Mouse (Mus musculus) heart, embryonic 11.5 days (tissue): ENCODE measurements around the gene Nrxn1. TPM values are rescaled to one million over a fixed set of nuclear protein-coding genes. Genes with fewer than 3 reads are reported as not detected.

Experiments used
- ATAC-seq: fragments of 200-750 bp; cut with Nextera tagmentation; replicated peaks from 2 replicates; pipeline ENCODE4 v1.8.0; 2017; ENCODE audit warnings: moderate library complexity; ENCODE audit not compliant: insufficient number of reproducible peaks, low FRiP score, low TSS enrichment
- H3K27ac ChIP-seq: fragments of 300-500 bp; sonication (generic); 2 replicates; pipeline ENCODE4 v1.5.1; 2014; ENCODE audit warnings: mild to moderate bottlenecking, low read depth, low read length
- H3K27me3 ChIP-seq: fragments of 300-500 bp; sonication (generic); 2 replicates; pipeline ENCODE4 v1.6.1; 2014; ENCODE audit warnings: mild to moderate bottlenecking, low read length, mixed read lengths; ENCODE audit not compliant: control insufficient read depth, insufficient read depth
- H3K36me3 ChIP-seq: fragments of 300-500 bp; sonication (generic); 2 replicates; pipeline ENCODE4 v1.6.1; 2014; ENCODE audit warnings: mild to moderate bottlenecking, low read length, moderate library complexity, mixed read lengths; ENCODE audit not compliant: control insufficient read depth, insufficient read depth
- H3K4me1 ChIP-seq: fragments of 300-500 bp; sonication (generic); 2 replicates; pipeline ENCODE4 v1.6.1; 2014; ENCODE audit warnings: low read length; ENCODE audit not compliant: control insufficient read depth, insufficient read depth
- H3K4me2 ChIP-seq: fragments of 300-500 bp; sonication (generic); 2 replicates; pipeline ENCODE4 v1.6.1; 2014; ENCODE audit warnings: mild to moderate bottlenecking, moderate library complexity
- H3K4me3 ChIP-seq: fragments of 300-500 bp; sonication (generic); 2 replicates; pipeline ENCODE4 v1.5.1; 2014; ENCODE audit warnings: low read depth, low read length
- H3K9ac ChIP-seq: fragments of 300-500 bp; sonication (generic); 2 replicates; pipeline ENCODE4 v1.6.1; 2014; ENCODE audit warnings: mild to moderate bottlenecking, low read depth, low read length, moderate library complexity
- H3K9me3 ChIP-seq: fragments of 300-500 bp; sonication (generic); replicated peaks from 2 replicates; pipeline ENCODE4 v1.6.1; 2016; ENCODE audit warnings: low read length; ENCODE audit not compliant: control insufficient read depth
- WGBS: fragments of 180-500 bp; shearing (Covaris S2); extraction: QIAGEN DNeasy Blood & Tissue Kit; methylation state at CpG from one replicate; pipeline ENCODE4 v1.1.7; 2014; ENCODE audit not compliant: insufficient replicate concordance; 5-methylcytosine and 5-hydroxymethylcytosine counted together
- polyA plus RNA-seq: library from polyadenylated mRNA; unstranded; fragments of >200 nt; fragmentation: Nextera tagmentation; extraction: Ambion mirVana; gene quantifications from 2 replicates; pipeline ENCODE4 v1.2.1, GENCODE M21; 2014

The Nrxn1 gene
- polyA plus RNA-seq, 1 experiment from 2014 or later = 2.1 TPM

DNA sequence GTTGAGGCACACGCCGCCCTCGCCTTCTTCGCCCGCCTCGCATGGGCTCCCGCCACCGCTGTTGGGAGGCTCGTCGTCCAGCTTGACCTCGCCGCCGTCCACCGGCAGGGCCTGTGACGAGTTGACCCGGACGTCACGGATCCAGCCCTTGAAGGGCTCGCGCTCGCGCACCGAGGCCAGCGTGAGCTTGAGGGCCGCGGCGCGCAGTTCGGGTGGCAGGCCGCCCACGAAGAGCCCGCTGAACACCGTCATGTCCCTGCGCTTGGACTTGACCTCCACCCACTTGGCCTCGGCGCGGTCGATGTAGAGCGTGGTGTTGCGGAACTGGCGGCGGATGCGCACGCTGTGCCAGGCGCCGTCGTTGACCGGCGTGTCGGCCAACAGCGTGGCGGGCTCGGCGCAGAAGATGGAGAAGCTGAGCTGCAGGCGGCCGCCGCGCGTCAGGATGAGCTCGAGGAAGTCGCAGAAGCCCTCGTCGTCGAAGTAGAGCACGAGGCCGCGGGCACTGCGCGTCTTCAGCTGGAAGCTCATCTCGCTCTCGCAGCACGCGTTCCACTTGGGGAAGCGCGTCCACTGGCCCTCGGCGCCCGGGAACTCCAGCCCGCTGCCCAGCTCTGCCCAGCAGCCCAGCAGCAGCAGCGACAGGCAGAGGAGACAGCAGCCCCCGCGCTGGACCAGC lies 4.7 kb downstream of the Nrxn1 start:
- Histone ChIP-seq H3K9me3 (peaks cover 9% of the 10 kb centered on the region), H3K4me1 (no peaks in the 10 kb centered on the region)
- 49% methylated on average over 82 of the region's 82 CpGs for WGBS

DNA sequence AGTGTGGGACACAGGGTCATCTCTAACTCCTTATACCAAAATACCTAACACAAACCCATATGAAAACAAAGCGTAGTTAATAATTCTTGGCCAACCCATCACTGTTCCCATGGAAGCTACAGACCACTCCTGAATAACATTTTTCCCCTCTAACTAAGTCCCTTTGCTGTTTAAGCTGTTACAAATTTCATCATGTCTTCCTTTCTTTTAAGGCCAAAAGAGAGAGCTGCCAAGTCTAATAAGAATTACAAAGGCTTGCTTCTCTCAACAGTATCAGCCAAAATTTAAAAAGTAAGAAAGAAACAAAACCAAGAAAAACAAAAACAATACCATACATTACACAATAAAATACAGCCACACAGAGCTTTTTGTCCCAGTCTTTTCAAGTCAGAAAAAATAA lies 6.5 kb downstream of the Nrxn1 start:
- H3K4me1 ChIP-seq = no peaks in the 10 kb centered on the region
- no peak overlapping the region for H3K27ac ChIP-seq
- H3K9me3 ChIP-seq = peaks cover 9% of the 10 kb centered on the region
- H3K4me3 ChIP-seq = no peak overlapping the region
- H3K27me3 ChIP-seq = peaks cover 16% of the 10 kb centered on the region
- H3K36me3 ChIP-seq = no peaks in the 10 kb centered on the region
- ATAC-seq = no peak
- 74% methylated on average over 1 of the region's 1 CpGs for WGBS
- no peak overlapping the region for H3K9ac ChIP-seq
- no peak overlapping the region for H3K4me2 ChIP-seq

More for the DNA sequence above, 4.7 kb downstream of the Nrxn1 start:
- Histone ChIP-seq H3K9ac (no peak overlapping the region), H3K4me2 (peak overlapping the region; percentile 19; the same call in 1 of the 2 replicates), H3K27ac (no peak overlapping the region), H3K4me3 (no peak overlapping the region), H3K27me3 (peaks cover 16% of the 10 kb centered on the region), H3K36me3 (no peaks in the 10 kb centered on the region)
- ATAC-seq = no peak

DNA sequence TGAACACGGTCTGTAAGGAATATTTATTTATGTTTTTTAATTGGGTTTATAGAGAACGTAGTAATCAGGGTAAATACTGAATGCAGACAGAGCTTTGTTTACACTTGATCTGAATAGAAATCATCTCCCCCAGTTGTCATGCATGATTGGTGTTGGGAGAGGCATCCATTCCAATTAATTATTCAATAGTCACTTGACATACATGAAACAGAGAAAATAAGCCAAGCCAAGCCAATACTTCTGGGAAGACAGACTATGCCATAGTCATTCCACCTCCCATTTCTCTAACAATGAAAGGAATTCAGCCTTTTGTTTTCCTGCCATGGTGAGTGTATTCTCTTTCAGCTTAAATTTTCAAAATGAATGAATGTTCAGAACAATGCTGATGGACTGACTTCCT lies 7.5 kb downstream of the Nrxn1 start:
- Histone ChIP-seq H3K9me3 (peaks cover 9% of the 10 kb centered on the region), H3K4me2 (no peak overlapping the region), H3K36me3 (no peaks in the 10 kb centered on the region), H3K27me3 (peaks cover 16% of the 10 kb centered on the region), H3K27ac (no peak overlapping the region), H3K4me1 (no peaks in the 10 kb centered on the region), H3K4me3 (no peak overlapping the region), H3K9ac (no peak overlapping the region)
- ATAC-seq = no peak
- WGBS = 80% methylated on average over 2 of the region's 2 CpGs

DNA sequence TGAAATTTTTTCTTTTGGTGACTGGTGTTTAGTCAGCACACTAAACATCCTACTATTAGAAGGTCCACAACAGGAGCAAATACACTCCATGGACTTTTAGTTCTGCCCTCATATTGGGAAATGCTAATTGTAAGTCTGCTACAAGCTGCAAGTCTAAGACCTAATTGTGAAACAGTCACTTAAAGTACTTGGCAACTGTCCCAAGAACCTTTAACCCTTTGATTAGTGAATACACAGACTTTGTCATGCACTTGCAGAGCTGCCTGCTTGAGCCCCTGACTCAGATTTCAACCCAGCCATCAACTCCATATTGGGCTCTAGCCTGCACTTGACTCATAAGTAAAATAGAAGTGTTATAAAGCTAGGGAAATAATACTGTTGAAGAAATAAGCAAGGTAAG lies 13.8 kb downstream of the Nrxn1 start:
- H3K4me2 ChIP-seq = no peak overlapping the region

DNA sequence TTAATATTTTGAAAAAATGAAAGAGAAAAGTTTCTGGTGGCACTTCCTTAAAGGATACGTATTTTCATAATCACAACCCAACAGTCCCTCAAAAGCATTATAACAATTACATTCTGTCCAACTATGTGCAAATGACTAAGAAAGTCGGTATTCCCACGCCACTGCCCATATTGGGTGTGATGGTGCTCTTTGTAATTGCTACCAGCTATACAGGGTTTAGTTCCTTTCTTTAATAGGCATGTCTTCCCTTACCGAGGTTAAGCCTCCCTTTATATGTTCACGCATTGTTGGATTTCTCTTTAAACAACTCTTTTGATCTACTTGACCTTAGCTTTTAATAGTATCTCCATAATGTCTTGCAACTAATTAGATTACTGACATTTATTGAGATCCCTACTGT lies 18.1 kb downstream of the Nrxn1 start:
- H3K9ac ChIP-seq = no peak overlapping the region
- H3K36me3 ChIP-seq = no peaks in the 10 kb centered on the region
- ATAC-seq = no peak
- H3K4me1 ChIP-seq = no peaks in the 10 kb centered on the region
- H3K4me2 ChIP-seq = no peak overlapping the region
- 80% methylated on average over 5 of the region's 5 CpGs for WGBS
- H3K9me3 ChIP-seq = no peaks in the 10 kb centered on the region
- H3K27me3 ChIP-seq = no peaks in the 10 kb centered on the region
- H3K4me3 ChIP-seq = no peak overlapping the region
- no peak overlapping the region for H3K27ac ChIP-seq

More for the DNA sequence above, 13.8 kb downstream of the Nrxn1 start:
- Histone ChIP-seq H3K9ac (no peak overlapping the region), H3K4me1 (no peaks in the 10 kb centered on the region), H3K27me3 (no peaks in the 10 kb centered on the region), H3K4me3 (no peak overlapping the region), H3K36me3 (no peaks in the 10 kb centered on the region), H3K27ac (no peak overlapping the region), H3K9me3 (no peaks in the 10 kb centered on the region)
- no peak for ATAC-seq

DNA sequence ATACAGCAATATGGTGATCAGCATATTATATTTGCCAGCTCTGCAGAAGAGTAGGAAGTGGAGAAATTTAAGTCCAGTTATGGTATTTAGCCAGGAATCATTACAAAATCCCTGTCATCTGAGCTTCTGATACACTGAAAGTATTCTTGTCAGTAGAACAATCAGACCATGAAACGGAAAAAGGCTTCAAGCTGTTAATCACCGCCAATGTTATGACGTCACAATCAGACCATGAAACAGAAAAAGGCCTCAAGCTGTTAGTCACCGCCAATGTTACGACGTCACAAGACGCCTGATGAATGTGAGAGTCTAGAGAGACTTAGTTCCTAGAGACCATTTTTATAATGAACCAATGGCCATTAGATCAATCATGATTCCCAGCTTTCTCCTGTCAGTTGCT lies 59.4 kb downstream of the Nrxn1 start:
- no peak for ATAC-seq
- Histone ChIP-seq H3K27me3 (no peaks in the 10 kb centered on the region), H3K4me3 (no peak overlapping the region), H3K27ac (no peak overlapping the region), H3K4me1 (no peaks in the 10 kb centered on the region), H3K36me3 (no peaks in the 10 kb centered on the region), H3K9ac (no peak overlapping the region), H3K4me2 (no peak overlapping the region), H3K9me3 (no peaks in the 10 kb centered on the region)
- WGBS = 69% methylated on average over 7 of the region's 7 CpGs

DNA sequence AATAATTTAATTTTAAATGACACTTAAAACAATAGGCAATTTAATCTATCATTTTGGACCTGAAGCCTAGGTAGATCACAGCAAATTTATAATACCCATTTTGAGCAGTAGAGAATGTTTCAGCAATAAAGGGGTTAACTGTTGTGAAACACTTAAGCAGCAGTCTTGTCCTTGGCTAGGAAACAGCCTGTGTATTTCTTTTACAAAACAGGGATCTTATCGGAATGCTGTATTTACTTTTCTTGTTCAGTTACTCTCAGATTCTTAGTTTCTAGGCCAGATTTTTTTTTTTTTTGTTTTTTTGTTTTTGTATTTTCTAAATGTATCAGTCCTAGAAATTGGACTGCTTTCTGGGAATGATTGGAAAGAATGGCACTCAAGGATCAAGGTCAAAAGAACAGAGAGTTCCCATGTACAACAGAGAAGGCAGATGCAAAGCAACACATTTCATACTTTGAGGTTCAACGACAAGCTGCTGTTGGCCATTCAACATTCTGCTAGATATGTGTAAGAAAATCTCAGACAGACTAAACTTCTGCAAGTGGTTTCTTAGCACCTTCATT lies 67.7 kb downstream of the Nrxn1 start:
- Histone ChIP-seq H3K4me2 (no peak overlapping the region), H3K9ac (no peak overlapping the region), H3K36me3 (no peaks in the 10 kb centered on the region), H3K27me3 (no peaks in the 10 kb centered on the region), H3K4me3 (no peak overlapping the region), H3K27ac (no peak overlapping the region), H3K9me3 (no peaks in the 10 kb centered on the region), H3K4me1 (no peaks in the 10 kb centered on the region)
- WGBS = 59% methylated on average over 2 of the region's 2 CpGs
- no peak for ATAC-seq

DNA sequence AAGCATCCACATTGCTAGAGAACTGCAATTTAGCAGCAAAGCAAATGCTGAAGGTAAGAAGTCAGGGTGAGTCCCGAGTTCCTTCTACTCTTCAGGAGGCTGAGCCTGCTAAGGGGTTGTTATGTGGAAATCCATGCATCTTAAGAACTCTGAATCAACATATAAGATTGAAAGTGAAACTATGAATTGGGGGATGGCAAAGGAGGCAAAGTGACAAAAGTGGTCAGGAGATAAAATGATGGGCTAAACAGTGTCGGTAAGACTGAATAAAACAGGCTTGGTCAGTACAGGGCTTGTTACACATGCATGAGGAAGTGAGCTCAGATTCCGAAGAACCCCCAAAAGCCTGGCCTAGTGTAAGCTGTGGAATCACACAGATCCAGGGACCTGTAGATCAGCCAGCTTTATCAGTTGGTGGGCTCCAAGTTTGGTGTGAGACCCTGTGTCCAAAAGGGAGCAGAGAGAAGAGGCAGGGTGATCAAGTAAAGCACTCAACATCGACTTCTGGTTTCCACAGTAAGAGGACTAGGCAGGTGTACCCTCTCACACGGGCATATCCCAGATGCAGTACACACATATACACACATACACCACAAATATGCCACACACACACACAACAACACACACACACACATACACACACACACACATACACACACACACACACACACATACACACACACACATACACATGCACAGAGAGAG lies 85.3 kb downstream of the Nrxn1 start:
- H3K9me3 ChIP-seq = no peaks in the 10 kb centered on the region

DNA sequence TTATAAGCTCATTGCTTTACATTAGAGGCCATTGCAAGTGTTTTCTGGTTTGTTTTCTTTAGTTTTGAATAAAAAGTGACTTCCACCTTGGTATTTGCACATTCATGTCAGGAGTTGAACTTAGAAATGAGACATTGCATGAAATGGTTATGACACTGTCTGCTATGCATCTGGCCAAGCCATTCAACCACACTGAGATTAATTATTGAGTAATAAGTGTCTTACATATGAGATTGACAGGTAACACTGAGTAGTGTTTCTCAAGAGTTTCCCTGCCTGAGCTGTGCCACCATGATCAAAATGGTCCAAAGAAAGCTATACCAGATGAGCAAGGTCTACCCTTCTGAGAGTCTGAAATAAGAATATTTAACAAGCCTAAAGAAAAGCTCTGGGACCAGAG lies 92.5 kb downstream of the Nrxn1 start:
- H3K4me1 ChIP-seq = no peaks in the 10 kb centered on the region
- no peak overlapping the region for H3K9ac ChIP-seq
- H3K9me3 ChIP-seq = no peaks in the 10 kb centered on the region
- no peaks in the 10 kb centered on the region for H3K36me3 ChIP-seq
- H3K4me2 ChIP-seq = no peak overlapping the region
- H3K4me3 ChIP-seq = no peak overlapping the region
- no peaks in the 10 kb centered on the region for H3K27me3 ChIP-seq
- no peak for ATAC-seq
- no peak overlapping the region for H3K27ac ChIP-seq

More for the DNA sequence above, 85.3 kb downstream of the Nrxn1 start:
- 76% methylated on average over 5 of the region's 5 CpGs for WGBS
- H3K27ac ChIP-seq = no peak overlapping the region
- no peaks in the 10 kb centered on the region for H3K4me1 ChIP-seq
- no peak overlapping the region for H3K4me3 ChIP-seq
- no peaks in the 10 kb centered on the region for H3K36me3 ChIP-seq
- no peak for ATAC-seq
- H3K4me2 ChIP-seq = no peak overlapping the region
- no peaks in the 10 kb centered on the region for H3K27me3 ChIP-seq
- no peak overlapping the region for H3K9ac ChIP-seq
